Mouse (Mus musculus): ENCODE data around the gene Fbxo21.

DNA sequence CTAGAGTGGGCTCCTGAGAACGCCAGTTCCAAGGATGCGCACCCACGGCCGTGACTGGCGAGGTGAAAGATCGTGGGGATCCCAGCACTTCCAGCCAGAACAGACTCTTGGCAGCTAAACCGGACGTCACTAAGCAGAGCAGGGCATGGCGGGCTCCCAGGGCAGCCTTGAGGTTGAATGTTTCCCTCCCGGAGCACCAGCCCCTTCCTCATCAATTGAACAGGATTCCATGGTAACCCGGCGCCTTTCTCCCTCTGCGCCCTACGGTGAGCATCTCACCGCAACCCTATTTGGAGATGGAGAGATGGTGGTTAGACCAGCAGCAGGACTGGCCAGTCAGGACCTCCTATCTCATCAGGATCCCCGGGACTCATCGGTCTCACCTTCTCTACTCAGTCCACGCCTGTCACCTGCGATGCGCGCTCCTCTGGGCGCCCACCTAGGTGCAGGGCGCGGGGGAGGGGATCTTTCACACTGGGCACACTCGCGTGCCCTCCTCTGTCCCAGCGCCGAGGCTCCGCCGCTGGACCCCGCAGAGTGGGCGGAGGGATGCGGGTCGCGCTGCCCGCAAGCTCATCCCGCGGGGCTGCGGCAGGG, 50.7 kb downstream of the Fbxo21 start:
- TF ChIP-seq POLR2A (IDR thresholded peaks at IDR 0.05; ENCODE audit: insufficient read depth, low read depth, low read length) (no peak), CTCF (IDR thresholded peaks at IDR 0.05) (no peak)
